Mouse (Mus musculus) heart, postnatal 0 days (tissue): ENCODE results near the gene Synpo2l.

Source experiments
- CTCF ChIP-seq: IDR thresholded peaks from 2 replicates; pipeline ENCODE4 v1.5.1; 2016; ENCODE audit warnings: antibody characterized with exemption, control low read depth, low read depth
- EP300 ChIP-seq: IDR thresholded peaks from 2 replicates; pipeline ENCODE4 v1.6.1; 2016; ENCODE audit warnings: antibody characterized with exemption, low read depth

- TF ChIP-seq CTCF: no peak
- TF ChIP-seq EP300: no peak
Observed at GRCm38 (mm10) chr14:20700362-20700761, 32.2 kb upstream of the Synpo2l start.
